Mouse (Mus musculus): ENCODE measurements around the gene Bloc1s4. TPM values are rescaled to one million over a fixed set of nuclear protein-coding genes. Genes with fewer than 3 reads are reported as not detected.
"Not testable (repeated sequence)": the region's sequence is repeated elsewhere in the genome, so short reads cannot be mapped to it uniquely, and the experiment has no call there.

The Bloc1s4 gene
- polyA plus RNA-seq (2015; fragmentation: Nextera tagmentation; extraction: Ambion mirVana): 23.8 and 25.5 TPM in 2 replicates

DNA sequence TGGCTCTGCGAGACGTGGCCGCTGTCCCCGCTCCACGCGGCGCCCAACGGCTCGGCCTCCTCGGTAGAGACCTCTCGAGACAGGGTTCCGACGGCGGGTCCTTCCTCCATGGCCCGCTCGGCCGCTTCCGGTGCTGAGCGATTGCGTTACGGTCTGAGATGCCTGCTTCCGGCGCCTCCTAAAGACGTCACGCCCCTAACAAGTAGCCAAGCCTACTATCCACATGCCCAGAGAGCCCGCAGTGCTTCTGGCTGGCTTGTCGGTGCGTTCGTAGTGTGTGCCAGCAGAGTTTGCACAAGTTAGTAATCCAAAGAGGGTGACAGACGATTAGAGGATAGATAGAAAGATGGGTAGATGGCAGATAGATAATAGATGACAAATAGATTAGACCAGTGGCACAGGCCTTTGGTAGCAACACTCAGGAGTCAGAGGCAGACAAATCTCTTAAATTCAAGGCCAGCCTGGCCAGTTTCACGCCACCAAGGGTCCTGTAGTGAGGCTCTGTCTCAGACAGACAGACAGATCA, at the start of gene Bloc1s4:
Gene Bloc1s4, minus strand, starts transcription at position 115 of the 526 bp plus-strand sequence.
- peaks cover 17% of the 10 kb centered on the region for H3K4me1 ChIP-seq
- H3K9ac ChIP-seq: peak within 1 kb of the TSS; percentile 77
- WGBS: 3% methylated on average over 31 of the region's 31 CpGs
- ATAC-seq (ENCODE audit: borderline replicate concordance, extremely low read depth, low FRiP score, low TSS enrichment): peak; percentile 92
- H3K9me3 ChIP-seq: no peaks in the 10 kb centered on the region
- H3K27ac ChIP-seq: no peak within 1 kb of the TSS
- peak within 1 kb of the TSS; percentile 76 for H3K4me2 ChIP-seq
- H3K4me3 ChIP-seq: peak within 1 kb of the TSS; percentile 96
- H3K27me3 ChIP-seq: no peaks in the 10 kb centered on the region; the same call in 1 of the 2 replicates
- no peaks in the 10 kb centered on the region for H3K36me3 ChIP-seq

- Histone ChIP-seq H3K27ac (0 out of 2 replicates have a peak overlapping the region, but pooled peaks have one; percentile 70), H3K36me3 (peaks cover 9% of the 10 kb centered on the region), H3K27me3 (no peaks in the 10 kb centered on the region), H3K9ac (peak overlapping the region; percentile 25), H3K9me3 (no peaks in the 10 kb centered on the region), H3K4me3 (peak overlapping the region; percentile 67), H3K4me2 (peak overlapping the region; percentile 75), H3K4me1 (peaks cover 10% of the 10 kb centered on the region)
- WGBS: 48% methylated on average over 8 of the region's 8 CpGs
- no peak for ATAC-seq (ENCODE audit: borderline replicate concordance, extremely low read depth, low FRiP score, low TSS enrichment)
These were observed 48.8 kb upstream of the Bloc1s4 start for GRCm38 (mm10) chr5:36797291-36797690.

DNA sequence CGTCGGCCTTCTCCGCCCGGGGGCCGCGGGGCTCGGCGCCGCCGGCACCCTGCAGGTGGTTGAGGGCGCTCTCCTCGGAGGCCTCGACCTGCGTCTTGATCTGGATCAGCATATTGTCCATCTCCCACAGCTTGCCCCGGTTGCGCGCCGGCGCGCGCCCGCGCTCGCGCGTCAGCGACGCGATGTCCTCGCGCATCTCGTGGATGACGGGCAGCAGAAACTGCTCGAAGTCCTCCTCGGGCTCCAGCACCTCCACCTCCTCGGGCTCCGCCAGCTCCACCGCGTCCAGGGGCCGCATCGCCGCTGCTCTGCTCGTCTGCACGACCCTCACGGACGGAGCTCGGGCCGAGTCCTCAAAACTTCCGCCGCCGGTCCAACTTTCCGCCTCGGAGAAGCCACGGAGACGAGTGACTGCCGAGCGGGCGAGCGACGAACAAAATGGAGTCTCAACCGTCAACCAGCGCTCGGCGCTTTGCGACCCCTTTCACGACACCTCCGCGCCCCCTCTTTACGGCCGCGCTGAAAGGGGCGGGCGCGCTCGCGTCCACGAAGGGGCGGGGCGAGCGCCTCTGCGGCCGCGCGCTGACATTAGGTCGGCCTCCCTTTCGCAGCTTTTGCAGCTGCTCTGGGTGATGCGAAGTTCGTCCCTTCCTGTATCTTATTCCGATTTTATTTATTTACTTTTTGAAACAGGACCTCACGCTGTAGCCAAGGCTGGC, 48.0 kb upstream of the Bloc1s4 start, which contains the start of gene Mrfap1:
Gene Mrfap1, minus strand, starts transcription at position 477 of the 719 bp plus-strand sequence.
- peak within 1 kb of the TSS; percentile 98 for H3K27ac ChIP-seq
- H3K4me3 ChIP-seq: peak within 1 kb of the TSS; percentile 67
- not testable (repeated sequence) for H3K36me3 ChIP-seq, H3K9me3 ChIP-seq, H3K27me3 ChIP-seq
- peak within 1 kb of the TSS; percentile 75 for H3K4me2 ChIP-seq
- under 1% methylated on average over 90 of the region's 90 CpGs for WGBS
- peak within 1 kb of the TSS; percentile 83 for H3K9ac ChIP-seq
- peak; percentile 84 for ATAC-seq (ENCODE audit: borderline replicate concordance, extremely low read depth, low FRiP score, low TSS enrichment)
- peaks cover 10% of the 10 kb centered on the region for H3K4me1 ChIP-seq

- ATAC-seq (ENCODE audit: borderline replicate concordance, extremely low read depth, low FRiP score, low TSS enrichment): peak; percentile 51
- 1% methylated on average over 35 of the region's 37 CpGs for WGBS
These were observed 47.3 kb upstream of the Bloc1s4 start for GRCm38 (mm10) chr5:36795647-36796295.

GRCm38 (mm10) chr5:36791861-36792260, 43.4 kb upstream of the Bloc1s4 start:
- no peak for ATAC-seq (ENCODE audit: borderline replicate concordance, extremely low read depth, low FRiP score, low TSS enrichment)
- H3K4me1 ChIP-seq: peaks cover 4% of the 10 kb centered on the region
- no peak overlapping the region for H3K4me2 ChIP-seq
- H3K27me3 ChIP-seq: no peaks in the 10 kb centered on the region
- H3K9ac ChIP-seq: no peak overlapping the region
- H3K9me3 ChIP-seq: no peaks in the 10 kb centered on the region
- WGBS: 68% methylated on average over 9 of the region's 9 CpGs
- no peak overlapping the region for H3K27ac ChIP-seq
- no peak overlapping the region for H3K4me3 ChIP-seq
- peaks cover 9% of the 10 kb centered on the region for H3K36me3 ChIP-seq

More at GRCm38 (mm10) chr5:36795647-36796295, 47.3 kb upstream of the Bloc1s4 start:
- Histone ChIP-seq H3K4me3 (peak overlapping the region; percentile 67), H3K27ac (peak overlapping the region; percentile 98), H3K4me1 (peaks cover 10% of the 10 kb centered on the region), H3K9ac (peak overlapping the region; percentile 83), H3K4me2 (peak overlapping the region; percentile 75)
- not testable (repeated sequence) for H3K36me3 ChIP-seq, H3K9me3 ChIP-seq, H3K27me3 ChIP-seq

DNA sequence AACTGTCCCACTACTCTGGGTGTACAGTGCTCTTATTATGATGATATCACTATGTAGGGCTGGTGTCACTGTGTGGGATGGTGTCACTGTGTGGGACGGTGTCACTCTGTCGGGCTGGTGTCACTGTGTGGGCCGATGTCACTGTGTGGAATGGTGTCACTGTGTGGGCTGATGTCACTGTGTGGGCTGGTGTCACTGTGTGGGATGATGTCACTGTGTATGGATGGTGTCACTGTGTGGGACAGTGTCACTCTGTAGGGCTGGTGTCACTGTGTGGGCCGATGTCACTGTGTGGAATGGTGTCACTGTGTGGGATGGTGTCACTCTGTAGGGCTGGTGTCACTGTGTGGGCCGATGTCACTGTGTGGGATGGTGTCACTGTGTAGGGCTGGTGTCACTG, 37.6 kb upstream of the Bloc1s4 start:
- Histone ChIP-seq H3K4me2 (no peak overlapping the region), H3K9me3 (no peaks in the 10 kb centered on the region), H3K4me3 (no peak overlapping the region), H3K4me1 (no peaks in the 10 kb centered on the region), H3K9ac (no peak overlapping the region), H3K36me3 (no peaks in the 10 kb centered on the region), H3K27ac (no peak overlapping the region), H3K27me3 (no peaks in the 10 kb centered on the region)
- 88% methylated on average over 5 of the region's 5 CpGs for WGBS
- ATAC-seq (ENCODE audit: borderline replicate concordance, extremely low read depth, low FRiP score, low TSS enrichment): no peak

DNA sequence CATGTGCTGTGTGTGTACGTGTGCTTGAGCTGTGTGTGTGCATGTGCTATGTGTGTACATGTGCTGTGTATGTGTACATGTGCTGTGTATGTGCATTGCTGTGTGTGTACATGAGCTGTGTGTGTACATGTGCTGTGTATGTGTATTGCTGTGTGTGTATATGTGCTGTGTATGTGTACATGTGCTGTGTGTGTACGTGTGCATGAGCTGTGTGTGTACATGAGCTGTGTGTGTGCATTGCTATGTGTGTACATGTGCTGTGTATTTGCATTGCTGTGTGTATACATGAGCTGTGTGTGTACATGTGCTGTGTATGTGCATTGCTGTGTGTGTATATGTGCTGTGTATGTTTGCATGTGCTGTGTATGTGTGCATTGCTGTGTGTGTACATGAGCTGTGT, 31.1 kb upstream of the Bloc1s4 start:
- 77% methylated on average over 2 of the region's 2 CpGs for WGBS
- H3K4me1 ChIP-seq: no peaks in the 10 kb centered on the region
- H3K36me3 ChIP-seq: no peaks in the 10 kb centered on the region
- no peaks in the 10 kb centered on the region for H3K9me3 ChIP-seq
- H3K9ac ChIP-seq: no peak overlapping the region
- no peaks in the 10 kb centered on the region for H3K27me3 ChIP-seq
- no peak overlapping the region for H3K27ac ChIP-seq
- no peak; the same call in 1 of the 2 replicates for ATAC-seq (ENCODE audit: borderline replicate concordance, extremely low read depth, low FRiP score, low TSS enrichment)
- no peak overlapping the region for H3K4me2 ChIP-seq
- no peak overlapping the region for H3K4me3 ChIP-seq

DNA sequence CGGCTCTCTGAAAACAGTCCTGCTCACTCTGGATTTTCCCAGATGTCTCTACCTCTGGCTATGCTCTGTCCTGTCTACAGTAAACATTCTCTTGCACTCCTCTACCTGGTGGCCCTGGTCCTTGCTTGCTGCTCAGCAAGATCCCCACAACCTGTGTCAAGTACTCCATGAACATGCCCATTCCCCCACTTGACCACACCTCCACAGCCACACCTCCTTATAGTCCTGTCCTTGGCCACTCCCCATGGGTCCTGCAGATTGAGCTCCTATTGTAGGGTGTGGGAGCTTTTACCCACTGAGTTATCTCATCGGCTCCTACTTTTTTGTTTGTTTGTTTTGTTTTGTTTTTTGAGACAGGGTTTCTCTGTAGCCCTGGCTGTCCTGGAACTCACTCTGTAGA, 30.5 kb upstream of the Bloc1s4 start:
- Histone ChIP-seq H3K36me3 (no peaks in the 10 kb centered on the region), H3K27me3 (no peaks in the 10 kb centered on the region), H3K9me3 (no peaks in the 10 kb centered on the region), H3K9ac (no peak overlapping the region), H3K4me2 (no peak overlapping the region), H3K4me1 (no peaks in the 10 kb centered on the region), H3K27ac (no peak overlapping the region), H3K4me3 (no peak overlapping the region)
- no peak for ATAC-seq (ENCODE audit: borderline replicate concordance, extremely low read depth, low FRiP score, low TSS enrichment)
- WGBS: 88% methylated on average over 1 of the region's 2 CpGs

GRCm38 (mm10) chr5:36777186-36777585, 28.7 kb upstream of the Bloc1s4 start:
- no peaks in the 10 kb centered on the region for H3K27me3 ChIP-seq
- no peak overlapping the region for H3K4me2 ChIP-seq
- H3K36me3 ChIP-seq: no peaks in the 10 kb centered on the region
- H3K27ac ChIP-seq: no peak overlapping the region
- H3K4me3 ChIP-seq: no peak overlapping the region
- no peaks in the 10 kb centered on the region for H3K9me3 ChIP-seq
- no peak overlapping the region for H3K9ac ChIP-seq
- no peaks in the 10 kb centered on the region for H3K4me1 ChIP-seq
- ATAC-seq (ENCODE audit: borderline replicate concordance, extremely low read depth, low FRiP score, low TSS enrichment): no peak
- 6% methylated on average over 2 of the region's 2 CpGs for WGBS

- ATAC-seq (ENCODE audit: borderline replicate concordance, extremely low read depth, low FRiP score, low TSS enrichment): no peak
These were observed 27.6 kb upstream of the Bloc1s4 start for GRCm38 (mm10) chr5:36776021-36776575.

DNA sequence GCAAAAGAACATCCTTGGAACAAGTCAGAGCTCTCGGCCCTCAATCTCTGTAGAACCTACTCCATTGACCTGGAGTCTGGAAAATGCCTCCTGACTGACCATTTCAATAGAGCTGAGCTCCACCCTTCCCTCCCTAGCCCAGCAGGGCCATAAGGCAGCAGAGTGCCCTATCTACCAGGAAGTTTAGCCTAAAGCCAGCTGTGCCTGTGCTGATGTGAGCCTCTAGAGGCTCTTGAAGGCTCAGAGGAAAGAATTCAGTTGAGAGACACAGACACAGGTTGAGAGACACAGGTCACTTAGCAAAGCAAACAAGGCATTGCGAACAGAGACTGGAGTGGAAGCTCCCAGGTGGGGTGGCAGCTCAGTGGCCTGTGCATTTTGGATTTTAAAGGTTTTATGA, 26.9 kb upstream of the Bloc1s4 start:
- Histone ChIP-seq H3K4me1 (no peaks in the 10 kb centered on the region), H3K9ac (no peak overlapping the region), H3K4me3 (no peak overlapping the region), H3K4me2 (no peak overlapping the region), H3K27me3 (no peaks in the 10 kb centered on the region), H3K27ac (no peak overlapping the region), H3K9me3 (no peaks in the 10 kb centered on the region), H3K36me3 (no peaks in the 10 kb centered on the region)
- WGBS: 70% methylated on average over 2 of the region's 2 CpGs
- ATAC-seq (ENCODE audit: borderline replicate concordance, extremely low read depth, low FRiP score, low TSS enrichment): no peak

More at GRCm38 (mm10) chr5:36776021-36776575, 27.6 kb upstream of the Bloc1s4 start:
- no peak overlapping the region for H3K4me2 ChIP-seq
- H3K27me3 ChIP-seq: no peaks in the 10 kb centered on the region
- no peaks in the 10 kb centered on the region for H3K4me1 ChIP-seq
- 27% methylated on average over 9 of the region's 9 CpGs for WGBS
- no peak overlapping the region for H3K9ac ChIP-seq
- no peak overlapping the region for H3K4me3 ChIP-seq
- H3K36me3 ChIP-seq: no peaks in the 10 kb centered on the region
- no peaks in the 10 kb centered on the region for H3K9me3 ChIP-seq
- H3K27ac ChIP-seq: no peak overlapping the region

GRCm38 (mm10) chr5:36772586-36772985, 24.1 kb upstream of the Bloc1s4 start:
- no peaks in the 10 kb centered on the region for H3K27me3 ChIP-seq
- H3K4me2 ChIP-seq: no peak overlapping the region
- 88% methylated on average over 5 of the region's 5 CpGs for WGBS
- no peak overlapping the region for H3K4me3 ChIP-seq
- no peak overlapping the region for H3K27ac ChIP-seq
- no peaks in the 10 kb centered on the region for H3K36me3 ChIP-seq
- H3K9me3 ChIP-seq: no peaks in the 10 kb centered on the region
- H3K4me1 ChIP-seq: no peaks in the 10 kb centered on the region
- H3K9ac ChIP-seq: no peak overlapping the region
- no peak for ATAC-seq (ENCODE audit: borderline replicate concordance, extremely low read depth, low FRiP score, low TSS enrichment)
